Mouse (Mus musculus) frontal cortex, adult (tissue): Measurements from ENCODE around the gene Mroh2a.

Experiments
- ATAC-seq: cut with Nextera tagmentation; 2 replicates; pipeline ENCODE4 v1.9.2; 2017; ENCODE audit warnings: mild to moderate bottlenecking, moderate library complexity, mixed read lengths; ENCODE audit not compliant: low TSS enrichment

Gene Mroh2a

DNA sequence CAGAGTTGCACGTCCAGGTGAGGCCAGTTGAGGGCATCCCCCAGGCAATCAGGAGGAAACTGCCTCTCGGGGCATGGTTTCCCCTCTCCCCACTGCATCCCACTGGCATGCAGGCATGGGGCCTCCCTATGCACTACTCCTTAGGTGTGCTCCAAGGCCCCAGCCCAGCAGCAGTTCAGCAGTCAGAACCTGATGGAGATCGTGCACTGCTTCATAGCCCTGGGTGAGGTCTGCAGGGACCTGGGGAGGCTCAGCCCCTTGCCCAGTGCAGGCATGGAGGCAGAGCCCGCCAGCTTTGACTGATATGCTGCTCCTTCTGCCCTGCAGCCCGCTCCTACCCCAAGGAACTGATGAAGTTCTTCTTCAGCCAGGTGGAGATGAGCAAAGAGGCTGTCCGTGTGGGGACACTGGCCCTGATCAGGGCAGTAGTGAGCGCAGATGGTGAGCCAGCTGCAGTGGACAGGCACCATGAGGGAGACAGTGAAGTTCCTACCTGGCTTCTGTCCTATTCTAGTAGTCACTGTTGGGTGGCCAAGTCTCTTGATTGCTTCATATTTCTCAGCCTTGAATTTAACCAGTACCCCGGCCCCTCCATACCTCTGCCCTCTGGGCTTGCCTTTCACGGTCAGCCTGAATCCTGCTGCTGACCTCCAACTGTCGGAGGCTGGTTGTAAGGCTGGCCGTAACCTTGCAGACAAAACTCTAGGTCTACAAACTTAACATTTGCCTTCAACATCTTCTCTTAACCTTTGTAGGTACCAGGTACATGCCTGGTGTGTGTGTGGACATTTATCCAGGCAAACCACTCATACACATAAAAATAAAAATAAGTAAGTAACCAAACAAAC, 8.5 kb downstream of the Mroh2a start:
- no peak for ATAC-seq

DNA sequence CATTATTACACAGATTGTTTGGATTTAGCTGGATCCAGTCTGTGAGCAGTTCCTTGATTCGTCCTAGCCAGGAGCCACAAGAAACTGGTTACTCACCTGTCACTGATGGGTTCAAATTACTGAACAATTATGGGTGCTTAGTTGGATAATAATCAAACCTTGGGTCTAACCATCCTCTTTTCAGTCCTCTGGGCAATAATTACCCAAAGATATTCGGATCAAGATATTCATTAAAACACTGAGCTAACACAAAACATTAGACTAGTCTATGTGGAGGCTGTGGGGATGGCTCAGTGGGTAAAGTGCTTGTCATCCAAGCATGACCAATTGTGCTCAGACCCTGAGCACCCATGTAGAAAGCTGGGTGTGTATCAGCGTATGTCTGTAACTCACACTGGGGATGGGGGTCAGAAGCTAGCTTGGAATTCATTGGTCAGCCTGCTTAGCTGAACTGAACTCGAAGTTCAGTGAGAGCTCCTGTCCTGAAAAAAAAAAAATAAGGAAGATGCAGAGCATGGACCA, 9.2 kb downstream of the Mroh2a start:
- no peak for ATAC-seq

DNA sequence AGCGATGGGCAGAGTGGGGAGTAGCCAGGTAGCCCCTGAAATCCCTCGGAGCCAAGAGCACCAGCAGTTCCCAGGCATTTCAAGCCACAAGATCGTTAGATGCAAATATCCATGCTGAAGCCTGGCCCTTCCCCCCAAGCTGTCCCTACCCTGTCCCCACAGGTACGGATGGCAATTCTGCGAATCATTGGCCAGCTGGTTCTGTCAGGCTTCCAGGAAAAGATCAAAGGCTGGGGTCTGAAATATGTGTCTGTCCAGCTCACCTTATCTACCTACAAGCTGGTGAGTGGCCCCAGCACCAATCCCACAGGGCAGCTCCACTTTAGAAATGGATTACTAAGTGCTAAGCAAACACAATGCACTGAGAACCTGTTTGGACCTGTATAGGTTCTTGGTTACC, 10.5 kb downstream of the Mroh2a start:
- ATAC-seq: no peak

DNA sequence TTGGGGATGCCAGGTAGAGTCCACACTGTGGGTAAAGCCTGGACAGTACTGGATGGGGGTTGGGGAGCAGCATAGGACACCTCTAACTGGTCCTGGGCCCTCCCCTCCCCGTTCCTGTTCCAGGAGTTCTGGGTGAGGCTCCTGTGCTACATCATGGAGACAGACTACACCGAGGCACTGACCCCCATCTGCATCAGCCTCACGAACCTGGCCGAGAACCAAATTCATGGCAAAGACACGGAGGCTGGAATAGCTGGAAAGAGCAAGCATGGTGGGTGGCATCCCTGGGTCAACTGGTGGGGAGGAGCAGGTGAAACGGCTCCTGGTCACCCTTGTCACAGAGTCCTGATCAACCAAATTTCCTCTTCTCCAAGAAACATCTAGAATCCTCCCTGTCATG, 12.0 kb downstream of the Mroh2a start:
- no peak for ATAC-seq

DNA sequence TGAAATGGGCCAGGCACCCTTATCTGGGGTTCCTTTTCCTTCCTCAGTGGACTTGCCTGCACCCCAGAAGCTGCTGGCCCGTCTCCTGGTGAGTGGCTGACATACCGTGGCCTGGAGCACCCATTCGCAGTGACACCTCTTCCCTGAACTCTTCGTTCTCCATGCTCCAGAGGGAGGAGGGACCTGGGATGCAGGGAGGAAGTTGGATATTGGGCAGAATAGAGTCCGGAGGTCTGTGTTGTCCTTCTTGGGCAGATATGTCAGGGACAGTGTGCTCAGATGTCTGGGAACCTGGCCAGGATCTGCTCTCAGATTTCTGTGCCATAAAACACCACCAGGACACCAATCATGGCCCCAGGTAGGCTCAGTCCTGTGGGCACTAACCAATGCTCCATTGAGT, 13.3 kb downstream of the Mroh2a start:
- ATAC-seq: no peak

DNA sequence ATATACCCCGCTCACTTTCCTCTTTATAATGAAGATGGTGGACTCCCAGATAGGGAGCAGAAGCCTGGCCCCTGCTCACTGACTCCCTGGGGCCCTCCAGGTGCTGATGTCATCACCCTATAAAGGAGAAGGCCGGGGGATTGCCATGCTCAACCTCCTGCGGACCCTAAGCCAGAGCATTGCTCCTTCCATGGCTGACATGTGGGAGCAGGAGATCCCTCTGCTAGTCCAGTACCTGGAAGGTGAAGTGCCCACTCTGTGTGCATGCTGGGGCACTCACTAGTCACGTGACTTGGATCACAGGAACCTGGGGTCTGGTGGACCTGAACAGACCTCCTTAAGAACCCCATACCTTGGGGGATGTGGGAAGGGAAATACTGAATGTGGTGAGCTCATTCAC, 13.8 kb downstream of the Mroh2a start:
- ATAC-seq: no peak

DNA sequence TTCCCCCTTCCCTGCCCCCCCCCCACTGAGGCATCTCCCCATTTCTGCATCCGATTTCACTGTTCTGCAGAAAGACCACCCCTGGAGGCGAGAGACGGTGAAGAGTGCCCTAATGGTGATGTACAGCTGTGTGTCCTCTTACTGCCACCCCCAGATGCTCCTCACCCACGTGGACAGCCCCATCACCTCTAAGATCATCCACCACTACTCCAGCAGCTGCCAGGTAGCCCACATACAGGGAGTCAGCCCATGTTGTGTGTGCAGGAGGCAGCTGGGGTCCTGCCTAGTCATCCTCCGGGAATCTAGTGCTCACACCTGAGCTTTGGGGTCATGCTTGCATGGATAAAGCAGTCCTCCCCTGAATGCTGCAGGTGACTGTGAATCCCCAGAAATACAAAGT, 17.1 kb downstream of the Mroh2a start:
- ATAC-seq: no peak

DNA sequence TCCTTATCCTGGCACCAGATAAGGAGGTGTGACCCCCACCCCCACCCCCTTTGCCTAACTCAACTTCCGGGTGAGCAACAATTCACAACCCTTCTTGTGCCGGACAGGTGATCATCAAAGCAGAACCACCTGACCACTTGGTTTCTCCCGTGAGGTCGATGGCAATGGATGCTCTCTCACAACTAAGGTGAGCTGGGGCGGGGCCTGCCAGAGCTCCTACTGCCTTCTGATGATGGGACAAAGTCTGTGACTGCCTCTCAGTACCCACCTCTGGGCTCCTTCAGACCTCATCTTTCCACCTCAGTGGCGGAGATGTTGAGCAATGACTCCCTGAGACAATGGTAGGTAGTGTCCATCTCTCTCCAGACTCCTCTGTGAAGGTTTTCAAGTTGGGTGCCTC, 19.1 kb downstream of the Mroh2a start:
- no peak for ATAC-seq

DNA sequence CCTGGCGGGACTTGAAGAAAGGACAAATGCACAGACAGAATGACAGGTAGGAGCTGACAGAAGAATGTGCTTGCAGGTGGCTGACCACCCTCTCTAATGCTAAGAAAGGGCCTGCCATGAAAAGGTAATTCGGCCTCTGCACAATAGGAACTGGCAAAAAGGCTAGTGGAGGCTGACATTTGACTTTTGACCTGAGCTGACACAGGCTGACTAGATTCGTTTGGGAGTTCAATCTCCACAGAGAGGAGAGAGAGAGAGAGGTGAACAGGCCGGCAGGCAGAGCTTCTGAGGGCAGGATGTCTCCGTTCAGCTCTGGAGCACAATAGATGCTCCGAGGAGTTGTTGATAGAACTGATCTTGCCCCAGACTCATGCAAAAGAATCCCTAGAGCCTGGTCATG, 19.6 kb downstream of the Mroh2a start:
- no peak for ATAC-seq

DNA sequence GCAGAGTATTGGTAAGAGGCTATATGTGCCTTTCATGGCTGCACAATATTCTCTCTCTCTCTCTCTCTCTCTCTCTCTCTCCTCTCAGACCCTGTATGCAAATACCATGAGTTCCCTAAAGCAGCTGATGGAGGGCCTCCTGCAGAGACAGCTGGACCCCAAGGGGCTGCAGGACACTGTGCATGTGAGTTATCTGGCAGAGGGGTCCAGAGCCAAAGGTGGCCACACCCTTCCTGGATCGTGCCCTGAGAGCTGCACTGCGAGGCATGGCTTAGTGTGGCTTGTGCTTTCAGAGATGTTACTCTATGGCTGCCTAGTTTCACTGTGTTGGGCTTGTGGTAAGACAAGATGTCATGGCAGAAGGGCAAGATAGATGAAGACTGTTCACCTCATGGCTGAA, 20.9 kb downstream of the Mroh2a start:
- no peak for ATAC-seq

DNA sequence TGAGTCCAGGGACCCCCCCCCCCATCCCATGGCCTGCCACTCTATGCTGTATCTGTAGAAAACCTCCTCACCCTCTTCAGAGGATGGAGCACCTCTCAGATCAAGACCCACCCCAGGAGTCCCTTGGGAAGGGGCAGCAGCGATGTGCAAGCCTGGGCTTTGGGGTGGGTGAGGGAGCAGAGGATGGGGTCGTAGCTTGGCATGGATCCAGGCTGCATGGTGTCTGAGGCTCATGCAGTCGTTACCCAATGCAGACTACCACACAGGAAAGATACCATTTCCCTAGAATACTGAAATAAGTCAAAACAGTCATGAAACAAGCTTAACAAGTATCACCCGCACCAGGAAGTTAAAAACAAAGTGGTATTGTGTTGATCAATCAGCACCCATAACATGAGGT, 21.9 kb downstream of the Mroh2a start:
- ATAC-seq: no peak

DNA sequence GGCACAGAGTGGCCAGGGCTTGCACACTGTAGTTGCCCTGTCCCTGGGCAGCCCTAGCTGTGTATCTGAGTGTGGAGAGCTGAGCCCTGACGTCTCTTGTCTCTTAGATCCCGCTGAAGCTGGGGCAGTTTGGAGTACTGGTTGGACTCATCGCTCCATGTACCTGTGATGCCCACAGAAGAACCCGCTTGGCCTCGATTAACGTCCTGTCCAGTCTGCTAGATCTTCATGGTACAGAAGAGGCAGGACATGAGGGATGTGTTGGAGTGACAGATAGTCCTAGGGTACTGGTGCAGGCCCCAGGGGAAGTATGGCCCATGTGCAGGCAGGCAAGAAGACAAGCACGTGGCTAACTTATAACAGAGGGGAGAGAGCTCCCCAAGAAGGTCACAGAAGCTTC, 22.8 kb downstream of the Mroh2a start:
- no peak for ATAC-seq

DNA sequence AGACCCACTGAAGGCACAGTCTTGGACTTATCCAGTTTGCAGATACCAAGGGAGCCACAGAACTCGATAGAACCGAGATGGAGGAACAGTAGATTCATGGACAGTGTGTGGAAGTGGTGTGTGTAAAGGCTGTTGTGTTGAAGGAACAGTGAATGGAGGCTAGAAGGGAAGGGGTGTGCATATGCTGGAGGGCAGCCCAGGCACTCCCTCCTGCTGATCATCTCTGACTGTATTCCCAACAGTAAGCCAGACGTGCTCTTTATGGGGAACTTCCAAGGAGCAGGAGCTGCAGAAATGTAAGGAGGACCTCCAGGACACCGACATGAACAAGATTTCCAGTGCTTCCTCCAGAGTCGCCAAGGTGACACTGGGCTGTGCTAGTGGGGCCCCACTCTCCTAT, 23.2 kb downstream of the Mroh2a start:
- no peak for ATAC-seq

DNA sequence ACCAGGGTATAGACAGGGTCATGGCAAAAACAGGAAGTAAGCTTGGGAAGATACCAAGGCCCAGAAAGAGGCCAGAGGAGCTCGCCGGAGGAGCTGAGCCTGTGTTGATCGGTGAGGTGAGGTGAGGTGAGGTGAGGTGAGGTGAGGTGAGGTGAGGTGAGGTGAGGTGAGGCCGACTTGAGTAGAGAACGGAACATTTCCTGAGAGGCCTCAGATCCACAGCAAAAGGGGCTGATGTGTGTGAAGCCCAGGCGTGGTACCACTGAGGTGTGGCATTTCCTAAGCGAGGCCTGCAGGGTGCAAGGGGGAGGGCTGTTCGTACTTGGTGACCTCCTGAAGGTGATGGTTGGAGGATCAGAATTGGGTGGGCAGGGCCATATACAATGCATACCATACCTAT, 26.3 kb downstream of the Mroh2a start:
- no peak for ATAC-seq

DNA sequence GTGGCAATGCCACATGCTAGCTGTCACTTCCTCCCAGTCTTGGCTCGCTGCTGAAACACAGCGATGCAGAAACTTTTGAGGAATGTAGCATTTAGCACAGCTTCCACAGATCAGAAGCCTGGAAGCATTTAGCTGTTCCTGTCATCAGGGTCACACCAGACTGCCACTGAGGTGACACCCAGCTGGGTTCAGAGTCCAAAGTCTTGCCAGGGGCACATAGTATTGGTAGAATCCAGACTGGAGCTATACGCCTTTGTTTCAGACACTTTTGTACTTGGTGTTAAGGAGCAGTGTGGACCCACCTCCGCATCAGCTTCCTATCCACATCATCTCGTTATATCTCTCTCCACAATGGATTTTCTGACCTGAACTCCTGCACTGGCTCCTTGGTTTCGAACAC, 26.8 kb downstream of the Mroh2a start:
- ATAC-seq: no peak

DNA sequence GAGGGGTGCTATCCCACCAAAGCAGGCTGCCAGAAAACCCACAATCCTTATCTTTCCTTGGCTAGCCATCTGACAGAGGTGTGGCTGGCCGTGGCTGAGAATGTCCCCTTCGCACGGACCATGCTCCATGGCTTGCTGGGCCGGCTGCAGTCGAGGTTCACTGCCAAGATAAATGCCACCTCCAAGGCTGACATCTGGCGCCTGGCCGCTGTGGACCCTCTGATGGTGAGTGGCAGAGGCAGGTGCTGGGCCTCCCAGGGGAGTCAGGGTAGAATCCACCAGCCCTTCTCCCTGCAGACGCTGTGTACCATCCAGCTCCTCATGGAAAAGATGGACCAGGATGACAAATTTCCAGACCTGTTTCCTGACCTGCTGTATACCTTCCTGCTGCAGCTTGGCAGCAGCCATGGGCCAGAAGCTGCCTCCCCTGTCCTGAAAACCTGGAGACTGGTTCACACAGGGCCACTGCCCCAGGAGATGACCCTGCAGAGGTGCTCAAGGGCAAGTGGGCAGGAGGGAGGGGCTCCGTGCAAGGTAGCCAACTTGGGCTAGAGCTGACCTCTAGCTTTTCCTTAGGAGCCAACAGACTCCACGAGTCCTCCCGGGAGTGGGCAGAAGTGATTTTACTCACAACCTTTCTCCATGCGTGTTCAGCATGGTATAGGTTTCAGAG, 28.1 kb downstream of the Mroh2a start:
- no peak for ATAC-seq

DNA sequence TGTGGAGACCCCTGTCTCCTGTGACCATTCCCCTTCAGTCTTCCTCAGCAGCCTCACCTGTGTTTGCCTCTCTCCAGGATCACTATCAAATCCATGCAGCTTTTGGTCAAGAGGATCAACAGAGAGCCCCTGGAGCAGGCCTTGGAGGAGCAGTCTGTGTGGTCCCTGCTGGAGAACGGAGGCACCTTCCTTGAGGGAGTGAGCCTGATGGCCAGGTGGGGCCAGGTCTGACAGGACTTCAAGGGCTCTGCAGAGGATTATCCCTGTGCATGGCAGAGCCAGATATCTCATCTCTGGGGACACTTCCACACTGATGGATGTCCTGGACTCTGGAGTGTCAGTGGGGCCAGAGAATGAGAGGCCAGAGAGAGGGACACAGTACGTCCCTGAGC, 28.7 kb downstream of the Mroh2a start:
- ATAC-seq: no peak

DNA sequence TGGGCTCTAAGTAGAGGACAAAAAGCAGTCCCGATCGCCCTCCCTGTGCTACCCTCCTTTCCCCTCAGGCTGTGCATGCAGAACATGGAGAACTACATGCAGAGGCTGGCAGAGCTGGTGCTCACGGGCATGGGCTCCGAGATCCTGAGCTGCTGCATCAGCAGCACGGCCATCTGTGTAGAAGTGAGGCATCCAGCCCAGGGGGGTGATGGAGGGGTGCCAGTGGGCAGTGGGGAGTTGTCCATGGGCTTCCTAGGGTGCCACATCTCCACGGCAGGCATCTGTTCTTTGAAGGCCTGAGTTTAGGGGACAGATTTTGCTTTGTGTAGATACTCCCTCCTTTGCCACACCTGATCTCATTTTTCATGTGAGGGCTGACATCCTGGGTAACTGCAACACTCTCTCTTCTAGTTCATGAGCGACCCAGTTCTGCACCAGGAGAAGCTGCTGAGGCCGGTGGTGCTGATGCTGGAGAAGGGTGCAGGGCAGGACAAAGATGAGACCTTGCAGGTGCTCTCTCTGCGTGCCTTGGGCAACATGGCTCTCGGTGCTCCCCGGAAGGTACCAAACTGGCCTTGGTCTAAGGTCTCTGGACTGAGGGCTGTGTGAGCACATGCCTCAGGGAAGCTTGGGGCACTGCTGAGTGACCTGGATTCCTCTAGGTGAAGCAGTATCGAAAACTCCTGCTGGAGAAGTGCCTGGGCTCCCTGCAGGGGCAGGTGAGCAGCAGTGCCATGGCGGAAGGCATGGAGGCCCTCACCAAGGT, 29.4 kb downstream of the Mroh2a start:
- ATAC-seq: no peak; the same call in 1 of the 2 replicates

DNA sequence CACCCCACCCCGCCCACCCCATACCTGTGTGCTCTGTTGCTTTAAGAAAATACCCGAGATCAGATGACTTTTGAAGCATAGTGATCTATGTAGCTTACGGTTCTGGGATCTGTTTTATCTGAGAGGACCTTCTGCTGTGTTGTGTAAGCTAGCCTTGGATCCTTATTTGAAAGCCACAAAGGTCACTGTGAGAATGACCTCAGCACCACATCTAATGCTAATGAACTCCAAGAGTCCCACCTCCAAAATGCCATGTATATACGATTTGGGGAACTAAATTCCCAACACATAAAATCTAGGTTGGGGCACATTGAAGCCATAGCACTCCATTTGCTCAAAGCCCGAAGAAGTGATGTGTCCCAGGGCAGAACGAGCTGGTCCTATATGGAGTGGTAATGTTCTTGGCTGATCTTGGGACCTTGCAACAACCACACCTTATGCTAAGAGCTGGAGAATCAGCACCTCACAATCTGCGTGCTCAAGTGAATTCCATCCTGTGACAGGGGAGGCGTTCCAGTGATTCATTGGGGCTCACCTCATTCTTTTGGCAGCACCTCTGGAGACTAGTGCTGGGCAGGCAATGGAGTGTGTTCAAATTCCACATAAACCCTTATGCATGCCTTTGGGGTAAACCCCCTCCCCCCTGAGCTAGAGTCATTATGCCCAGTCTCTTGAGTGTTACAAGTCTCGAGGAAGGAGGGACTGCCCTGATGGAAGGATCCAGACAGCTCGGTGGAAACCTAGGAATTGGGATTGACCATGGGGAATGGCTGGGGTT, 30.3 kb downstream of the Mroh2a start:
- ATAC-seq: no peak

DNA sequence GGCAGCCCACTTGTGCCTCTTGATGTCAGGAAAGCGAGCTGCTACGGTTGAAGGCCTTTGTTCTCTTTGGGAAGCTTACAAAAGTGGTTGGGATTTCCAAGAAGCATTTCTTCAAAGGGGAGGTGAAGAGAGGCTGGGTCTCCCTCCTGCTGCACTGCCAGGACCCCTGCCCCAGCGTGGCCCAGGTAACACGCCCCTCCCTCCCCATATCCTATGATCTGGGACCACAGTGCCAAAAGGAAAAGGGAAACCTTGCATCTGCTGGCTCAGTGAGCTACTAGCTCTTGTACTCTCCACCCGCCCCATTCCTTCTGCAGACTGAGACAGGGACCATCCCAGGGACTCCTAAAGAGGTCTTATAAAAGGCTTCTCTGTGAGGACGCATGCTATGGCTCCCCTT, 30.9 kb downstream of the Mroh2a start:
- ATAC-seq: no peak

DNA sequence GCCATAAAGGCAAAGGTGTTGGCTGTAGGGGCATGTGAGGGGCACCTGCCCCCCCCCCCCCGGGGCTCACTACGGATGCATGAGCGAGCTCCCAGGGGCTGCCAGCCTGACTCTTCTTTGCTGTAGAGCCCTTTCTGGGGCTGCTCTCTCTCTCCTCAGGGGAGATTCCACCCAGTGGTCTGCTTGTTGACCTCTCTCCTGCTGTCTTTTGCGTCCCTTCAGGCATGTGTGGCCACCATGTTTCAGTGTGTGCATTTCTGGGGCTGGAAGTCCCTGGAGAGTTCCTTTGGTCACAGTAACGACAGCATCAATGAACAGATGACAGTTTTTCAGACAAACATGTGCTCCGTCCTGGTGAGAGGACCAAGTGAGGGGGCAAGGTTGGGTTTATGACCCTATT, 31.6 kb downstream of the Mroh2a start:
- ATAC-seq: no peak
